Mouse (Mus musculus) thymus, adult 2 months (tissue): ENCODE data around the gene Traf7.

Source experiments
- CTCF ChIP-seq: fragments of 200-500 bp; IDR thresholded peaks from 2 replicates; pipeline ENCODE4 v1.5.1; 2012; ENCODE audit warnings: mild to moderate bottlenecking, control low read depth, low read length, moderate library complexity, borderline replicate concordance; ENCODE audit not compliant: control insufficient read depth, poor library complexity, insufficient read depth; ENCODE audit errors: extremely low read depth
- POLR2A ChIP-seq: fragments of 200-500 bp; IDR thresholded peaks from 2 replicates; pipeline ENCODE4 v1.6.1; 2012; ENCODE audit warnings: mild to moderate bottlenecking, low read length, control low read depth, moderate library complexity; ENCODE audit not compliant: control insufficient read depth, poor library complexity, insufficient read depth; ENCODE audit errors: extremely low read depth

DNA sequence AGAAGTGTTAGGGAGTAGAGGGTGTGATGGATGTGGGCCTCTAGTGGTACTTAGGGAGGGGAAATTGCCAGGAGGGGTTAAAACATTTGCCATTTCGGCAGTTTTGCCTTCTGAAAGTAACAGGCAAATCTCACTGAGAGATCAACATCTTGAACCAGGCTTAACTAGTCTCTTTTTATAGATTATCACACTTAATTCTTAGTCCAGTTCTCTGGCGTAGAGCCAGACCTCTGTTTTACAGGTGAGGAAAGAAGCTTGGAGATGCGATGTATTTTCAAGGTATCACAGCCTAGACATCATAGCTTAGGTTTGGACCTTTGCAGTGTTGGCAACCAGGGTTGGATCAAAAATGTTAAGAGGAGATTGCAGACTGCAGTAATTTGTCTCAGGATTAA is 23.3 kb upstream of the Traf7 start:
- no peak for TF ChIP-seq POLR2A
- TF ChIP-seq CTCF = no peak
